27 mouse cellular contexts compared by ENCODE assay signal in genomic region chr11:115962651-115963412, GRCm38 (mm10). TPM values are rescaled to one million over a fixed set of nuclear protein-coding genes. Genes with fewer than 3 reads are reported as not detected.
A peak's percentile ranks its signal among the peaks of the same experiment; 100 is the strongest.
DNase-seq lines count a peak whose midpoint lies in the region; TF ChIP-seq lines count a peak whose summit lies in the region.
"Had no signal": no experiment of that assay in that cellular context is flagged by ENCODE, and none has a peak within 500 bp of the region (broad histone marks: within the 10 kb centered on the region; RNA-seq: fewer than 3 reads in every experiment).

No protein-coding gene starts in this region.

- H3K4me3 ChIP-seq in gastrocnemius, adult 2 months: no peak overlapping the region
- H3K4me3 ChIP-seq: embryonic facial prominence, embryonic 10.5 days; embryonic facial prominence, embryonic 13.5 days; erythroblast, embryonic 14.5 days; forebrain, embryonic 12.5 days; forebrain, embryonic 15.5 days; hindbrain, embryonic 12.5 days; hindbrain, embryonic 15.5 days had no signal

- no peak for TF ChIP-seq CTCF in gastrocnemius, adult 2 months (IDR thresholded peaks at IDR 0.05)

- H3K27ac ChIP-seq in gastrocnemius, adult 2 months: peak overlapping the region; percentile 68
- H3K27ac ChIP-seq: embryonic facial prominence, embryonic 10.5 days; embryonic facial prominence, embryonic 13.5 days; forebrain, embryonic 12.5 days; forebrain, embryonic 15.5 days; hindbrain, embryonic 12.5 days; hindbrain, embryonic 15.5 days had no signal

- intact Hi-C loops in gastrocnemius, adult 2 months (cut with DNase I): no loop called here

- DNase-seq in adrenal gland, adult 2 months: peak; percentile 55
- no peak for DNase-seq in adrenal gland, adult 18-20 months (ENCODE audit: low spot score in 2 of 2)
- DNase-seq in gastrocnemius, adult 2 months: no peak
- no peak for DNase-seq in gastrocnemius, adult 18-20 months (ENCODE audit: low spot score)
- DNase-seq in ZHBTc4 (ENCODE audit: low read depth, low spot score): peak; percentile 38
- no peak for DNase-seq in layer of hippocampus, postnatal 36 days
- DNase-seq: B cell, adult 2 months; cerebellum, adult 11-12 months; cerebellum, adult 8-10 months; cerebellum, postnatal 10 days; cerebellum, postnatal 36 days; embryo, embryonic 11 days; gastrocnemius, postnatal 14 days; heart, adult 11 months; kidney, adult 8-10 months had no signal

RNA-seq across cellular contexts. Expression of gene Itgb4, which starts 11.7 kb away (rescaled TPM):
- total RNA-seq in adrenal gland, adult 2 months (2021): 1 to 10 TPM; 2.1 to 4.3 TPM
- 3.9 and 4.8 TPM in 2 replicates for polyA plus RNA-seq in adrenal gland, adult 2 months (2012; rRNA removed)
- total RNA-seq in adrenal gland, adult 18-20 months (2021): 1 to 10 TPM; 3.1 to 3.7 TPM
- total RNA-seq in gastrocnemius, adult 2 months (2021): 1 to 10 TPM; 4.2 to 4.5 TPM
- total RNA-seq in gastrocnemius, adult 18-20 months (2021): 1 to 10 TPM; 3.5 to 5.3 TPM
- total RNA-seq in layer of hippocampus, postnatal 36 days (2021): 1 to 10 TPM; 8.2 to 9.7 TPM
- polyA plus RNA-seq: activated CD4-positive, CD25-positive, alpha-beta regulatory T cell, adult 4 months had no signal

RNA-seq across cellular contexts. Expression of gene Recql5, which starts 29.6 kb away (rescaled TPM):
- 10 to 100 TPM; 20.8 to 28.3 TPM for total RNA-seq in adrenal gland, adult 2 months (2021)
- 22.4 and 25.4 TPM in 2 replicates for polyA plus RNA-seq in adrenal gland, adult 2 months (2012; rRNA removed)
- 10 to 100 TPM; 17.1 to 27.1 TPM for total RNA-seq in adrenal gland, adult 18-20 months (2021)
- total RNA-seq in gastrocnemius, adult 2 months (2021): 1 to 10 TPM; 7.5 to 8.6 TPM
- 1 to 10 TPM; 6.5 to 7.2 TPM for total RNA-seq in gastrocnemius, adult 18-20 months (2021)
- 10 to 100 TPM; 30.4 to 35.1 TPM for total RNA-seq in layer of hippocampus, postnatal 36 days (2021)

RNA-seq across cellular contexts. Expression of gene Sap30bp, which starts 29.8 kb away (rescaled TPM):
- total RNA-seq in adrenal gland, adult 2 months (2021): 10 to 100 TPM; 31.8 to 44.5 TPM
- polyA plus RNA-seq in adrenal gland, adult 2 months (2012; rRNA removed): 31.4 and 33.8 TPM in 2 replicates
- total RNA-seq in adrenal gland, adult 18-20 months (2021): 10 to 100 TPM; 37.3 to 47.6 TPM
- total RNA-seq in gastrocnemius, adult 2 months (2021): 10 to 100 TPM; 12.1 to 13.4 TPM
- total RNA-seq in gastrocnemius, adult 18-20 months (2021): 10 to 100 TPM in 1 of 2 experiments, 1 to 10 TPM in 1; 9.2 to 10.1 TPM
- total RNA-seq in layer of hippocampus, postnatal 36 days (2021): 10 to 100 TPM; 52.2 to 58.2 TPM

RNA-seq across cellular contexts. Expression of gene Galk1, which starts 49.7 kb away (rescaled TPM):
- 10 to 100 TPM; 30.6 to 45.6 TPM for total RNA-seq in adrenal gland, adult 2 months (2021)
- 68.6 and 71.3 TPM in 2 replicates for polyA plus RNA-seq in adrenal gland, adult 2 months (2012; rRNA removed)
- total RNA-seq in adrenal gland, adult 18-20 months (2021): 10 to 100 TPM; 26.8 to 33.1 TPM
- 1 to 10 TPM; 3.0 to 3.8 TPM for total RNA-seq in gastrocnemius, adult 2 months (2021)
- 1 to 10 TPM; 2.6 to 3.2 TPM for total RNA-seq in gastrocnemius, adult 18-20 months (2021)
- 10 to 100 TPM; 13.4 to 14.2 TPM for total RNA-seq in layer of hippocampus, postnatal 36 days (2021)

RNA-seq across cellular contexts. Expression of gene Smim6, which starts 51.0 kb away (rescaled TPM):
- not detected for total RNA-seq in adrenal gland, adult 2 months (2021)
- polyA plus RNA-seq in adrenal gland, adult 2 months (2012; rRNA removed): not detected in 2 replicates
- not detected for total RNA-seq in adrenal gland, adult 18-20 months (2021)
- total RNA-seq in gastrocnemius, adult 2 months (2021): not detected
- not detected for total RNA-seq in gastrocnemius, adult 18-20 months (2021)
- total RNA-seq in layer of hippocampus, postnatal 36 days (2021): not detected
- total RNA-seq: gastrocnemius, postnatal 14 days; heart, adult 8-10 months had no signal
- polyA plus RNA-seq: brain, embryonic 14.5 days; cortical plate, adult 2 months; G1E had no signal

Comparison
In these comparisons a context has a peak if more than half of its experiments do, and no peak if none do; other contexts are left out.
1. DNase-seq: peak in adrenal gland, adult 2 months (single experiment) and ZHBTc4 (single experiment); none in adrenal gland, adult 18-20 months (0 of 2), gastrocnemius, adult 2 months (single experiment), gastrocnemius, adult 18-20 months (single experiment) and layer of hippocampus, postnatal 36 days (0 of 2).